Mouse (Mus musculus) bone marrow, adult 2 months (tissue): ENCODE results near the gene Antxr1.

ENCODE experiments used
- CTCF ChIP-seq: fragments of 200-500 bp; IDR thresholded peaks from 2 replicates; pipeline ENCODE4 v1.5.1; 2011; ENCODE audit warnings: low read length, control low read depth; ENCODE audit not compliant: control insufficient read depth, insufficient read depth
- POLR2A ChIP-seq: fragments of 200-500 bp; IDR thresholded peaks from 2 replicates; pipeline ENCODE4 v1.6.1; 2011; ENCODE audit warnings: low read depth, mild to moderate bottlenecking, control low read depth, low read length, borderline replicate concordance; ENCODE audit not compliant: control insufficient read depth

GRCm38 (mm10) chr6:87165536-87166311, 169.9 kb downstream of the Antxr1 start:
- TF ChIP-seq POLR2A (no peak), CTCF (no peak)
